Comparison of ENCODE assay signal across 8 mouse cellular contexts in the genomic region with DNA sequence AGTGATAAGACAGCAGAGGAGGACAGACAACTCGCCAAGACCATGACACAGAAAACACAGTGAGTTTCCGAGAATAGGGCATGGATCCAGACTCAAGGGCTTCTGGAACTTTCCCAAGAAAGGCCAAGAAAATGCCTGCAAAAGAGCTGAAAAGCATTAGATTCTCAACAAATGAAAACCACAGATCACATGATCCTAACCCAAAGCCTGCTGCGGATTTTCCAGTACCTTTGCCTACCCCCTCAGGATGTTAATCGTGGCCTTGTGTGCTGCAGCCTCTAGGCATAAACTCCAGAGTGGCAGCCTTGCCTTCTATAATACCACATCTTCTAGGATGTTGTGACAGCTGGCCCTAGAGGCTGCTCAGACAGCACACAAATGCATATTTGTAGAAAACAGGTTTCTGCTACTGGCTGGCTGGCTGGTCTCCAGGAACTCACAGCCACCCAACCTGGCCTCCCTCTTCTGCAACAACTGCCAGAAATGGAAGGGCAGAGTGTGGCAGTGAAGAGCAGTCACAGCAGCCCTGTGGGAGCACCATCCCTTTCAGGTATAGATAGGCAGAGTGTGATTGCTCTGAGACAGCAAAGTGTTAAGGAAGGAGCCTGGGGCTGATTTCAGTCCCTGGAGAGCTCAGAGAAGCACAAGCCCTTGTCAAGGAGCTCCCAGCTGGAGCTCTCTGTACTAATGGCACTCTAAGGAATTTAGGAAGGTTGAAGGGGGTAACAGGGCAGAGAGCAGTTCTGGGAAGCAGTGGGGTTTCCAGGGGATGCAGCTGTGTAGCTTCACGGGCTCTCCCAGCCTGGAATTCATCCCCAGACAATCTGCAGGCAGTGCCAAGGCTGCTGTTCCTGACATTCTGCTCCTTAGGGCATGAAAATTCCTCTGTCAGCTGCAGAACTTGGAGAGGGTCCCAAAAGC.
A peak's percentile ranks its signal among the peaks of the same experiment; 100 is the strongest.
DNase-seq lines count a peak whose midpoint lies in the region; ATAC-seq and TF ChIP-seq lines count a peak whose summit lies in the region.

No protein-coding gene starts in this region.

- H3K9me3 ChIP-seq in hindbrain, postnatal 0 days (ENCODE audit: low read length): no peaks in the 10 kb centered on the region
- H3K9me3 ChIP-seq in midbrain, embryonic 12.5 days: no peaks in the 10 kb centered on the region

- WGBS in hindbrain, postnatal 0 days: 28% methylated on average over 5 of the region's 5 CpGs
- WGBS in midbrain, embryonic 12.5 days: 51% methylated on average over 5 of the region's 5 CpGs

- no peak overlapping the region for H3ac ChIP-seq in C2C12 (ENCODE audit: control insufficient read depth, insufficient read length, low read depth)

- H3K4me1 ChIP-seq in hindbrain, postnatal 0 days (ENCODE audit: insufficient read depth, low read length): no peaks in the 10 kb centered on the region
- peaks cover 13% of the 10 kb centered on the region for H3K4me1 ChIP-seq in midbrain, embryonic 12.5 days

- no peak overlapping the region for H3K4me3 ChIP-seq in C2C12 (ENCODE audit: insufficient read depth, poor library complexity, severe bottlenecking)
- no peak overlapping the region for H3K4me3 ChIP-seq in hindbrain, postnatal 0 days (ENCODE audit: low read length)
- H3K4me3 ChIP-seq in midbrain, embryonic 12.5 days: no peak overlapping the region

- H3K9ac ChIP-seq in hindbrain, postnatal 0 days (replicated peaks; ENCODE audit: low read length): no peak overlapping the region
- no peak overlapping the region for H3K9ac ChIP-seq in midbrain, embryonic 12.5 days (replicated peaks)

- no peak overlapping the region for H3K4me2 ChIP-seq in hindbrain, postnatal 0 days (ENCODE audit: low read depth, low read length)
- H3K4me2 ChIP-seq in midbrain, embryonic 12.5 days (replicated peaks): no peak overlapping the region

- ATAC-seq in hindbrain, postnatal 0 days: peak; percentile 65
- peak; percentile 39; the same call in 1 of the 2 replicates for ATAC-seq in midbrain, embryonic 12.5 days (ENCODE audit: low FRiP score, low read depth)

- DNase-seq in adrenal gland, adult 8-10 months: peak; percentile 14
- no peak for DNase-seq in adrenal gland, adult 18-20 months (ENCODE audit: low spot score in 2 of 2)
- peak; percentile 82 for DNase-seq in fibroblast of lung, adult 2 months (ENCODE audit: low read depth)
- DNase-seq in hindbrain, postnatal 0 days (ENCODE audit: low spot score): peak; percentile 57
- DNase-seq in testis, postnatal 10 days (ENCODE audit: low spot score): peak; percentile 44
- DNase-seq in yolk sac, embryonic 10.5 days (ENCODE audit: low spot score): no peak

- H3K27me3 ChIP-seq in C2C12 (ENCODE audit: control insufficient read depth, insufficient read depth, insufficient read length): no peaks in the 10 kb centered on the region
- H3K27me3 ChIP-seq in hindbrain, postnatal 0 days (ENCODE audit: insufficient read depth, low read length): no peaks in the 10 kb centered on the region
- no peaks in the 10 kb centered on the region for H3K27me3 ChIP-seq in midbrain, embryonic 12.5 days

- peak overlapping the region; percentile 3; the same call in 1 of the 2 replicates for H3K27ac ChIP-seq in hindbrain, postnatal 0 days
- H3K27ac ChIP-seq in midbrain, embryonic 12.5 days (replicated peaks): no peak overlapping the region

- H3K79me2 ChIP-seq in C2C12 (ENCODE audit: control insufficient read depth, insufficient read depth): no peaks in the 10 kb centered on the region

- no peak for TF ChIP-seq CTCF in C2C12 (IDR thresholded peaks at IDR 0.05; ENCODE audit: control insufficient read depth, insufficient read depth, insufficient read length)
- no peak; the same call in 1 of the 2 replicates for TF ChIP-seq CTCF in hindbrain, postnatal 0 days (IDR thresholded peaks at IDR 0.05; ENCODE audit: low read depth)

- no peaks in the 10 kb centered on the region for H3K79me3 ChIP-seq in C2C12 (ENCODE audit: low read depth)

- no peaks in the 10 kb centered on the region for H3K36me3 ChIP-seq in C2C12 (ENCODE audit: control insufficient read depth, insufficient read depth)
- no peaks in the 10 kb centered on the region for H3K36me3 ChIP-seq in hindbrain, postnatal 0 days (ENCODE audit: insufficient read depth, low read length)
- H3K36me3 ChIP-seq in midbrain, embryonic 12.5 days: no peaks in the 10 kb centered on the region

TF ChIP-seq in C2C12, 6 proteins besides CTCF, POLR2A, EP300 and RAD21:
- TF ChIP-seq MYOD1 (IDR thresholded peaks at IDR 0.05; ENCODE audit: control insufficient read depth, insufficient read length, low read depth) (peak; percentile 69), USF1 (IDR thresholded peaks at IDR 0.05; ENCODE audit: low read depth) (peak; percentile 81), MAX (IDR thresholded peaks at IDR 0.05) (no peak)

Comparison
In these comparisons a context has a peak if more than half of its experiments do, and no peak if none do; other contexts are left out.
1. DNase-seq: peak in adrenal gland, adult 8-10 months (single experiment), fibroblast of lung, adult 2 months (single experiment), hindbrain, postnatal 0 days (single experiment) and testis, postnatal 10 days (single experiment); none in adrenal gland, adult 18-20 months (0 of 2) and yolk sac, embryonic 10.5 days (single experiment).